Mouse (Mus musculus) lung, adult 2 months (tissue): ENCODE results near the gene Spata2. TPM values are rescaled to one million over a fixed set of nuclear protein-coding genes. Genes with fewer than 3 reads are reported as not detected.

Experiments used
- DNase-seq: peaks from one replicate; pipeline ENCODE4 v3.0.0; 2022
- H3K4me1 ChIP-seq: fragments of 200-500 bp; 2 replicates; pipeline ENCODE4 v1.6.1; 2011; ENCODE audit warnings: low read length; ENCODE audit not compliant: control insufficient read depth, insufficient read depth
- H3K4me3 ChIP-seq: fragments of 200-500 bp; replicated peaks from 2 replicates; pipeline ENCODE3; 2011; ENCODE audit warnings: low read depth, mild to moderate bottlenecking, control low read depth, low read length; ENCODE audit errors: extremely low read depth
- CTCF ChIP-seq: fragments of 200-500 bp; IDR thresholded peaks from 2 replicates; pipeline ENCODE4 v1.5.1; 2011; ENCODE audit warnings: mild to moderate bottlenecking, low read length, control low read depth; ENCODE audit not compliant: insufficient read depth
- POLR2A ChIP-seq: fragments of 200-500 bp; IDR thresholded peaks from 2 replicates; pipeline ENCODE4 v1.6.1; 2011; ENCODE audit warnings: low read depth, mild to moderate bottlenecking, control low read depth, low read length, borderline replicate concordance; ENCODE audit errors: extremely low read depth
- WGBS: fragments of 180-500 bp; shearing (Covaris S2); methylation state at CpG from one replicate; pipeline ENCODE4 v1.1.7; 2018; 5-methylcytosine and 5-hydroxymethylcytosine counted together
- polyA plus RNA-seq: library from polyadenylated mRNA; depleted of rRNA; stranded (reverse); fragments of >200 nt; gene quantifications from 2 replicates; pipeline ENCODE4 v1.2.3, GENCODE M21; 2012; rRNA removed

The Spata2 gene
- polyA plus RNA-seq = 23.3 and 23.5 TPM in 2 replicates

GRCm38 (mm10) chr2:167492713-167493636, at the start of gene Spata2:
TSS of gene Spata2 (minus strand) at chr2:167492887.
- Histone ChIP-seq H3K4me3 (peak within 1 kb of the TSS; percentile 95), H3K4me1 (0 out of 2 replicates have a peak, but pooled peaks cover 2% of the 10 kb centered on the region)
- TF ChIP-seq CTCF (no peak), POLR2A (peak; percentile 75)
- peak; percentile 98 for DNase-seq
- WGBS = 1% methylated on average over 63 of the region's 63 CpGs

GRCm38 (mm10) chr2:167542361-167542760, 49.7 kb upstream of the Spata2 start:
- 67% methylated on average over 4 of the region's 4 CpGs for WGBS
- DNase-seq = no peak
- Histone ChIP-seq H3K4me1 (peaks cover 20% of the 10 kb centered on the region; the same call in 1 of the 2 replicates), H3K4me3 (no peak overlapping the region)
- TF ChIP-seq POLR2A (no peak), CTCF (no peak)

- Histone ChIP-seq H3K4me1 (peaks cover 20% of the 10 kb centered on the region; the same call in 1 of the 2 replicates), H3K4me3 (no peak overlapping the region)
- DNase-seq = no peak
- WGBS = 71% methylated on average over 12 of the region's 12 CpGs
- TF ChIP-seq CTCF = no peak
- no peak for TF ChIP-seq POLR2A
Measured at GRCm38 (mm10) chr2:167541761-167542160, 49.1 kb upstream of the Spata2 start.

- 57% methylated on average over 6 of the region's 6 CpGs for WGBS
- Histone ChIP-seq H3K4me1 (peaks cover 20% of the 10 kb centered on the region; the same call in 1 of the 2 replicates), H3K4me3 (peak overlapping the region; percentile 6)
- DNase-seq = no peak
- TF ChIP-seq POLR2A (no peak), CTCF (no peak)
Measured at GRCm38 (mm10) chr2:167541324-167541723, 48.6 kb upstream of the Spata2 start.

- H3K4me3 ChIP-seq = peak overlapping the region; percentile 50
- TF ChIP-seq POLR2A (no peak), CTCF (no peak)
- H3K4me1 ChIP-seq = peaks cover 20% of the 10 kb centered on the region; the same call in 1 of the 2 replicates
- WGBS = 55% methylated on average over 12 of the region's 12 CpGs
- DNase-seq = no peak
Measured at GRCm38 (mm10) chr2:167540477-167541110, 47.9 kb upstream of the Spata2 start.

GRCm38 (mm10) chr2:167539536-167540476, 47.1 kb upstream of the Spata2 start:
- peaks cover 20% of the 10 kb centered on the region; the same call in 1 of the 2 replicates for H3K4me1 ChIP-seq
- WGBS = 60% methylated on average over 14 of the region's 14 CpGs
- H3K4me3 ChIP-seq = peak overlapping the region; percentile 61
- no peak for DNase-seq
- no peak for TF ChIP-seq CTCF

- WGBS = 55% methylated on average over 33 of the region's 34 CpGs
- peak; percentile 36 for DNase-seq
Measured at GRCm38 (mm10) chr2:167538671-167539306, 46.1 kb upstream of the Spata2 start.

GRCm38 (mm10) chr2:167537476-167538297, 45.0 kb upstream of the Spata2 start, which contains the start of gene Snai1:
TSS of gene Snai1 (plus strand) at chr2:167538195.
- 1% methylated on average over 57 of the region's 58 CpGs for WGBS
- TF ChIP-seq POLR2A (peak; percentile 98), CTCF (no peak)
- Histone ChIP-seq H3K4me1 (peaks cover 4% of the 10 kb centered on the region; the same call in 1 of the 2 replicates), H3K4me3 (peak within 1 kb of the TSS; percentile 65)
- peak; percentile 86 for DNase-seq

More at GRCm38 (mm10) chr2:167538671-167539306, 46.1 kb upstream of the Spata2 start:
- H3K4me1 ChIP-seq = peaks cover 15% of the 10 kb centered on the region; the same call in 1 of the 2 replicates
- H3K4me3 ChIP-seq = peak overlapping the region; percentile 65
- TF ChIP-seq POLR2A = no peak
- TF ChIP-seq CTCF = no peak
